Mouse (Mus musculus): ENCODE data around the gene Arpc4.
A peak's percentile ranks its signal among the peaks of the same experiment; 100 is the strongest.
"Not testable (repeated sequence)": the region's sequence is repeated elsewhere in the genome, so short reads cannot be mapped to it uniquely, and the experiment has no call there.

Arpc4 gene

GRCm38 (mm10) chr6:113377496-113378385 lies at the start of gene Arpc4, which contains the start of gene Tada3:
TSS of gene Arpc4 (plus strand) at chr6:113378115.
TSS of gene Tada3 (minus strand) at chr6:113377883.
- DNase-seq (ENCODE audit: low spot score): peak; percentile 98

DNA sequence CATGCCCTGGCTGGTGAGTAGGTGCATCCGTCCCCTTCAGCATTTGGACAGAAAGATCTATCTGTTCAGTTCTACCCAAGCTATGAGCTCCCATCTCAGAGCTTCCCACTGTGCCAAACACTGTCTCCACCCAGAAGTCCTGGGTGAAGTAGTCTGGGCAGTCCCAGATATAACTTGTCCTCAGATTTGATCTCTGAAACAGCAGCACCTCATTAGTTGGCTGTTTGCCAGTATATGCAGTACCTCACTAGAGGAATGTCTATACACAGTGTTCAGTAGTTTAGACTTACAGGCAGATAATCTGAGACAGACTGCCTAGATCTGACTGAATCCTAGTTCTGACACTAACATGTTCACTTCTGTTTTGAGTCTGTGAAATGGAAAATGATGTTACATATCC lies 48.5 kb upstream of the Arpc4 start:
- DNase-seq (ENCODE audit: low spot score): no peak

DNA sequence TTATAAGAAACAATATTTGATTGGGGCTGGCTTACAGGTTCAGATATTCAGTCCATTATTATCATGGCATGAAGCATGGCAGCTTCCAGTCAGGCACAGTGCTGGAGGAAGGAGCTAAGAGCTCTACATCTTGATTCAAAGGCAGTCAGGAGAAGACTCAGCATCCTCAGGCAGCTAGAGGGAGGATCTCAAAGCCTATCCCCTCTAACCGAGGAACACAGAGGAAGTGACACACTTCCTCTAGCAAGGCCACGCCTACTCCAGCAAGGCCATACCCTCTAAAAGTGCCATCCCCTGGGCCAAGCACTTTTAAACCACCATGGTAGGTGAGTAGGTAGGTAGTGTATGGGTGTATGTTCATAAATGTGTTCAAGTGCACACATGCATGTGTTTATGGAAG lies 47.4 kb upstream of the Arpc4 start:
- DNase-seq (ENCODE audit: low spot score): no peak

GRCm38 (mm10) chr6:113331721-113332120 lies 46.2 kb upstream of the Arpc4 start:
- DNase-seq (ENCODE audit: low spot score): no peak

DNA sequence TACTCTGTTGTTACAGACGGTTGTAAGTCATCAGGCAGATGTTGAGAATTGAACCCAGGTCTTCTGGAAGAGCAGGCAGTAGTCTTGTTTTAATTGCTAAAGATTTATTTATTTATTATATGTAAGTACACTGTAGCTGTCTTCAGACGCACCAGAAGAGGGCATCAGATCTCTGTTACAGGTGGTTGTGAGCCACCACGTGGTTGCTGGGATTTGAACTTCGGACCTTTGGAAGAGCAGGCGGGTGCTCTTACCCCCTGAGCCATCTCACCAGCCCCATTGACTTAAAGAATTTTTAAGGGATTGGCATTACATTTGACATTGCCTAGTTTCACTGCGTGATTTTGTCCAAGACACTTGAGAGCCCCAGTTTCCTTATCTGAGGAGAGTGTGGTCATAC lies 45.2 kb upstream of the Arpc4 start:
- DNase-seq (ENCODE audit: low spot score): not testable (repeated sequence)

DNA sequence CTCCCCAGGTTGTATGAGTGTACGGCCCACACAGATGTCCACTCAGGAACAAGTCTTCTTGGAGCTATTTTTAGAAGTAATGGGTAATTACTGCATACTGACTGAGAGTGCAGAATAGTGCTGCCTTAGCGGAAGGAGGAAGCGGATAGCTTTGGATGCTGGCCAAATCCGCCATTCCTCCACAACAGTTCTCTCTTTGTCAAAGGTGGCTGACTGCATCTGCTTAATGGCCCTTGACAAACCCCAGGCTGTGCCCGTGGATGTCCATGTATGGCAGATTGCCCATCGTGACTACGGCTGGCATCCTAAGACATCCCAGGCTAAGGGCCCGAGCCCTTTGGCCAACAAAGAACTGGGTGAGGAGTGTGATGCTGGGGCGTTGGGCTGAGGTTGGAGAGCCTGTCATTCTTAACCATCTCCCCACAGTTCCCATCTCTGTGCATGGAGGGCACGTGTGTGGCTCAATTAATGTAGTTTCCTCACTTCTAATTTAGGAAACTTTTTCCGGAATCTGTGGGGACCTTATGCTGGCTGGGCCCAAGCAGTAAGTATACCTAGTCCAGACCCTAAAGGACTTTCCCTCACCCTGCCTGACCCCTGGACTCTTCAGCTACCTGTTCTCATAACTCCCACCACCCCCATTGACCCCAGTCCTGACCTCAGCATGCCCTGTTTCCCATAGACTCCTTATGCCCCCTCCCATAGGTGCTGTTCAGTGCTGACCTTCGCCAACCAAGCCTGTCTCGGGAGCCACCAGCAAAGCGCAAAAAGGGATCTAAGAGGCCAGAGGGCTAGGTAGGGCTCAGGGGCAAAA lies 44.6 kb upstream of the Arpc4 start:
- DNase-seq (ENCODE audit: low spot score): peak; percentile 95

DNA sequence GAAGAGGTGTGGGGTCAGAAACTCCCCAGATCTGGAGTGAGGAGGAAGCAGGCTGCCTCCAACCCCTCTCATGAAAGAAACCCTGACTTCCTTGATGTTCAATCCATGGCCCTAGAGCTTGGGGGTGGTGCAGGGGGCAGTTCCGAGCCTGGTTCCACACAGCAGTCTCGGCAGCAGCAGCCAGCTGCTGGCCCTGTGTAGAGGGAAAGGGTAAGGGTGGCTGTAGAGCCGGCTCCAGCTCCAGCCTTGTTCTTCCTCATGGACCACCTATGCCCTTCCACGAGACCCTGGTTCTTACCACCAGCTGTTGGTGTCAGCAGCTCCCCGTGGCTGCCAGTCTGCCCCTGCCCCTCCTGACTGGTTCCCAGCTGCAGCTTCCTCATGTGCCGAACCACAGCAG lies 43.7 kb upstream of the Arpc4 start:
- DNase-seq (ENCODE audit: low spot score): no peak

DNA sequence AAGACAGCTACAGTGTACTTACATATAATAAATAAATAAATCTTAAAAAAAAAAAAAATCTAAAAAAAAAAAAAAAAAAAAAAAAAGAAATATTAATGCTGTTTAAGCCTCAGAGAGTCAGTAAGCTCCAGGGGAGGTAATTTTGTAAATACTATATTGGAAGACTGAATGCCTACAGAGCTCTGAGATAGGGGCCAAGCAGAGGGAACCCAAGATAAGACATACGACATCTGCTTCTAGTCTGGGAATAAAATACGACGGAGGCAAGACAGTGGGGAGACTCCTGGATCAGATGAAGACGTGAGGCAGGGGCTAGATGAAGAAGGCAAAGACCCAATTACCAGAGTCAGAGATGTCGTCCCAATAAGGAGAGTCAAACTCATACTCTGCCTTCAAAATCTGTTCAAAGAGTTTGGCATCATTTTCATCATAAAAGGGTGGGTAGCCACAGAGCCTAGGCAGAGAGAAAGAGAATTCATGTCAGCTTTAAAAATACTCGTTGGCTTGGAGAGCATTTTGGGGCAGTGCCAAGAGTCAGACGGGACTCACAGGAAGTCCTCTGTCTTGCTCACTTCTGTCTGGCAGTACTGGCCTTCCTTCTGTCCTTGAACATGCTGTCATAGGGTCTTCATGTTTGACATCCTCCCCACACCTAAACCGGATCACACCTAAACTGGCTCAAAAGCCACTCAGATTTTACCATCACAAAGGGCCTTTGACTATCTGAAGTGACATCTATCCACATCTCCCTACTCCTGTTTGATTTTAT lies 40.9 kb upstream of the Arpc4 start:
- DNase-seq (ENCODE audit: low spot score): peak; percentile 68

DNA sequence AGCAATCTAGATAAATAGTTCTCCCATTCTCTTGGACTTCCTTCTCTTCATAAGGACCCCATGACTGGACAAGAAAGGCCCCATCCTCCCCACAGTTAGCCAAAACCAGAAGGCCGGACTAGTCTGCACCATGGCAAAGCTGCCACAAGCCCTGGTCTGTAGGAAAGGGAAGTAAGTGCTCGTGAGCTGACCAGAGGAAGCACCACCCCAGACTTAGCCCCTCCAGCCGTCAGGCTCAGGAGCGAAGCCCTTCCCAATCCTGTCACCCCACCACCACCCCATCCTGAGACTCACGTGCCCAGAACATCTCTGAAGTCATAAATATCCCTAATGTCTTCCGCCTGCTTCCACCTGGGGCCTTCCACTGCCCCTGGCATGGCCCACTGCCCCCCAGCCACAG lies 36.3 kb upstream of the Arpc4 start:
- no peak for DNase-seq (ENCODE audit: low spot score)

DNA sequence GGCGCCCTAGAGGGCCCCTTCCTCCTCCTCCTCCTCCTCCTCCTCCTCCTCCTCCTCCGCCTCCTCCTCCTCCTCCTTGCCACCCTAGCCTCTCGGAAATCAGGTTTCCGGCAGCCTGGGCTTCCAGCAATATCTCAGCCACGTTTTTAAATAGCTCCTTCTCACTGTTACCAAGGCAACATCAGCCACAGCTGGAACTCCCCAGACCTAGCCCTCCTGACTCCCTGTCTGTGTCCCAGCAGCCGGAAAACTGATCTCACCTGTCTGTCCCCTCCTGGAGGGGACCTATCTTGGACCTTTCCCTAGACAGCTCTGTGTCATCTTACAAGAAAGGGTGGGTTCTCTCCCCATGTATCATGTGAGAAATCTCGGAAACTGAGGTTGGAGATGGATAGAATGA lies 35.6 kb upstream of the Arpc4 start:
- DNase-seq (ENCODE audit: low spot score): no peak

- peak; percentile 87 for DNase-seq (ENCODE audit: low spot score)
Observed at GRCm38 (mm10) chr6:113343177-113344092, 34.5 kb upstream of the Arpc4 start, which contains the start of gene Camk1. TSS of gene Camk1 (minus strand) at chr6:113343984.

DNA sequence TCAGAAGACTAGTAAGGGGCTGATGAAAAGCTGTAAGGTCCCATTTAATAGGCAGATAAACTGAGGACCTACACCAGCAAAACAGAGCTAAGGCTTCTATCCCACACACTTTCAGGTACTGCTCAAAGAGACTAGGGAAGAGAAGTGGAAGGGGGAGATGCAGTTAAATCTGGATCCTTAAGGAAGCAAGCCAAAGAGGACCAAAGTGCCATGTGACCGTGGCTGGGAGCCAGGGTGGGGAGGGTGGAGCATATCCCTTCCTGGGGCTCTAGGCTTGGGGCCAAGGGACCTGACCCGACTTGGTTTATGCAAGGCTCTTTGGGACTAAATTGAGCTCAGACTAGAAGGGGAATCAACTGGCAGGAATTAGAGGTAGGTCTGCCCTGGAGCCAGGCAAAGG lies 33.6 kb upstream of the Arpc4 start:
- DNase-seq (ENCODE audit: low spot score): peak; percentile 96

DNA sequence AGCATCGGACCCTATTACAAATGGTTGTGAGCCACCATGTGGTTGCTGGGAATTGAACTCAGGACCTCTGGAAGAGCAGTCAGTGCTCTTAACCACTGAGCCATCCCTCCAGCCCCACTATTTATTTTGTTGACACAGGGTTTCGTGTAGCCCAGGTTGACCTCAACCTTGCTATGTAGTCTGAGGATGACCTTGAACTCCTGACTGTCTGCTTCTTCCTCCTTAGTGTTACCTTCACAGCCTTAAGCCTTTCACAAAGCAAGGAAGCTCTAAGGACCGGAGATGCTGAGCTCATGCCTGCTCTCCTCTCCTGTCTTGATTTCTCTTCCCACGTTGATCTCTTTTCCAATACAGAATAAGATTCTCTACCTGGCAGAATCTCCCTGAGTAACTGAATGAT lies 31.0 kb upstream of the Arpc4 start:
- no peak for DNase-seq (ENCODE audit: low spot score)

DNA sequence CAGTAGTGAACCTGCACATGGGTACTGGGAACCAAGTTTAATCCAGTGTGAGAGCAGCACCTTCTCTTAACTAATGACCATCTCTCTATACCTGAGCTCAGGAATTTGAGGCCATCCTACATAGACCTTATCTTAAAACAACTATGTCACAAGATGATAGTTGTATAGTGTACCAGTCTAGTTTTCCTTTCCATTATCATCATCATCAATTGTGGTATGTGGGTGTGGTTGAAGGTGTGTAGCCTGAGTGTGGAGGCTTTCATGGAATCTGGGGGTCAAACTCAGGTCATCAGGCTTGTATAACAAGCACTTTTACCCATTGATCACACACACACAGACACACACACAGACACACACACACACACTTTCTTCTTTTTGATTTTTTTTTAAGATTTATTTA lies 27.4 kb upstream of the Arpc4 start:
- no peak for DNase-seq (ENCODE audit: low spot score)

GRCm38 (mm10) chr6:113351161-113351560 lies 26.8 kb upstream of the Arpc4 start:
- no peak for DNase-seq (ENCODE audit: low spot score)

- no peak for DNase-seq (ENCODE audit: low spot score)
Observed at GRCm38 (mm10) chr6:113351653-113352052, 26.3 kb upstream of the Arpc4 start.

DNA sequence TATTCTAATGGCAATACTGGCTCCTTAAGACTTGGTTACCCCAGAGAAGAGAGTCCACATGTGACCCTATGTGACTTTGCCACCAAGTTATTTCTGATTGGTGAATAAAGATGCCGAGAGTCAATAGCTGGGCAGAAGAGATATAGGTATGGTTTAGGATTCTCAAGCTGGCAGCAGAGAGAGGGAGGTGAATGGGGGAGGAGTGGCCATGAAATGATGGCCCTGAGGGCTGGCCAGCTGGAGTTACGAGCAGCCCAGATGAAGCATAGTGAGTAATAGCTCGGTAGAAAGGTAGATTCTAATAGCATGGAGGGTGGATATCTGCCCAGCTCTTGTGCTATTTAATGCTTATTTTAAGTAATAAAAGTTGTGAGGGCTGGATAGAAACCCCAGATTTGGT lies 25.1 kb upstream of the Arpc4 start:
- no peak for DNase-seq (ENCODE audit: low spot score)

GRCm38 (mm10) chr6:113353696-113354095 lies 24.2 kb upstream of the Arpc4 start:
- no peak for DNase-seq (ENCODE audit: low spot score)

GRCm38 (mm10) chr6:113361476-113361875 lies 16.4 kb upstream of the Arpc4 start:
- DNase-seq (ENCODE audit: low spot score): no peak

DNA sequence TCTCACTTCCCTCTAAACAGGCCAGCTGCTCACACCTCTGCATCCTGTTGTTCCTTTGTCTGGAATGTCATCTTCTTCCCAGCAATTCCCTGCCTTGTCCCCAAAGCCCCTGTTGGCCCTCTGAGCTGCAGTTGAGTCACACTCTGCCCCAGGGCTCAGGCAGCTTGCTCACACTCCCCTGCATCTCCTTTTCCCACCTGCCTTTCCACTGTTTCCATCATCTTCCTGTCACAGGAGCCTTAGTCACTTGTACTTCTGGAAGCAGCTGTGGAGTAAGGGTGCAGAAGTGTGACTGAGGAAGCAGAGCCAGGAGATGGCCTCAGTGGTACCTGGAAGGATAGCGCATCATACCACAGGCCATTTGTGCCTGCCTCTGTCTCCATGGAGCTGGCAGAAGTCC lies 15.7 kb upstream of the Arpc4 start:
- no peak for DNase-seq (ENCODE audit: low spot score)

DNA sequence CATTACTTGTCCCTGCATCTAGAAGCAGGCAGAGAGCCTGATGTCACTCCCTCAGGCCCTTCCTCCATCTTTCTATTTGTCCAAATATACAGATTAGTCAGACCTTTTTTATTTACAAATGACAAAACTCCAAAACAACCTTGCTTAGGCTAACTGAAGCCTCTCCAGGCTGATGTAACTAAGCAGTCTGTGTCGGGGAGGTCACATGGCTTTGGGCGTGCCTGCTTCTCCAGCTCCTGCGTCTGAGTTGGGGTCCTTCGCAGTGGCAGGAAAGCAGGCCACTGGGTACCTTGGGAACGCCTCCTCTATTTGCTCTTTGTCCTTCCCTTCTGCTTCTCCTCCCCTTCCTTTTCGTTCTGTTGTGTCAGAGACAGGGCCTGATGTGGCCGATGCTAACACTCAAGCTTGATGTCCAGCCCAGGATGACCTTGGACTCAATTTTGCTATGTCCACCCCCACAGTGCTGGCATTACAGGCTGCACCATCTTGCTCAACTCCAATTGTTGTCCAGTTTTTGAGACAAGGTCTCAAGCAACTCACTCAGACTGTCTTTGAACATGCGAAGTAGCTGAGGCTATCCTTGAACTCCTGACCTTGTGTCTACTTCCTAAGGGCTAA lies 13.3 kb upstream of the Arpc4 start:
- DNase-seq (ENCODE audit: low spot score): peak; percentile 87
